Mouse (Mus musculus): ENCODE results near the gene Gpsm1. TPM values are rescaled to one million over a fixed set of nuclear protein-coding genes. Genes with fewer than 3 reads are reported as not detected.

Gpsm1 gene
- 52.0 and 52.1 TPM in 2 replicates for polyA plus RNA-seq (2015; fragmentation: Nextera tagmentation; extraction: Ambion mirVana)

DNA sequence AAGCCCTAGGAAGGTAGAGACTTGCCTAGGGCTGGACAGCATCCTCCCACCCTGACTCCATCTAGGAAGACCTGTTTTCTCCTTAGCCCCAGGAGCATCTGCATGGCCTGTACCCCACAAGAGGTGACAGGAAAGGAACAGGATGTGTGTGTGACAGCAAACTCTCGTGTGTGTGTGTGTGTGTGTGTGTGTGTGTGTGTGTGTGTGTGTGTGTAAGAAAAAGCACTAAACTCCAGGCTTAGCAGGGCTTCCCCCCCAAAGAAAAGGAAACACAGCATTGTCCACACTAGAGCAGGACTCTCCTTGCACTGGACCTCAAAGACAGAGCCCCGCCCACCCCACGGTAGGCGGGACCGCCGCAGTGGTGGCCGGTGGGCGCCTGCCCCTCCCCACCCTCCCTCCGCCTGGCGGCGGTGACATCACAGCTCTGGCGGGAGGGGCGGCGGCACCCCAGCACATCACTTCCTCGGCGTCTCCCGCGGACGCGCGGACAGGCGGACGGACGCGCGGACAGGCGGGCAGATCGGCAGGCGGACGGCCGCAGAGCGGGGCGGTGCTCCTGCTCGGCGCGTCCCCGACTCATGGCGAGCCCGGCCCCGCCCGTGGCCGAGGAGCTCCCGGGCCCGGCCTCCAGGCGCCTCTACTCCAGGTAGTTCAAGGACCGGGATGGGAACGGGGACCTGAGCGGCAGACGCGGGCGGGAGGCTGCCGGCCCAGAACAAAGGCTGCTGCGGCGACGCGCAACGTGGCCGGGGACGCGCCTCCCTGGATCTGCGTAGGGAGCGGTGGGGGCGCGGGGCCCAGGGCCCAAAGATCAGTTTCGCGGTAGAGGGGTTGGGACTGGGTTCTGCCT lies at the start of gene Gpsm1:
TSS of gene Gpsm1 (plus strand) at position 444 of the 853 bp plus-strand sequence.
- Histone ChIP-seq H3K27me3 (no peaks in the 10 kb centered on the region), H3K4me1 (peaks cover 67% of the 10 kb centered on the region), H3K4me3 (replicated peaks) (peak within 1 kb of the TSS; percentile 77), H3K36me3 (no peaks in the 10 kb centered on the region), H3K9me3 (replicated peaks) (no peaks in the 10 kb centered on the region), H3K27ac (replicated peaks) (peak within 1 kb of the TSS; percentile 98), H3K9ac (peak within 1 kb of the TSS; percentile 94), H3K4me2 (replicated peaks) (peak within 1 kb of the TSS; percentile 77)
- peak; percentile 84 for ATAC-seq (ENCODE audit: insufficient number of reproducible peaks, low FRiP score, low TSS enrichment, low read depth)
- WGBS, result 0% methylated on average over 64 of the region's 66 CpGs

DNA sequence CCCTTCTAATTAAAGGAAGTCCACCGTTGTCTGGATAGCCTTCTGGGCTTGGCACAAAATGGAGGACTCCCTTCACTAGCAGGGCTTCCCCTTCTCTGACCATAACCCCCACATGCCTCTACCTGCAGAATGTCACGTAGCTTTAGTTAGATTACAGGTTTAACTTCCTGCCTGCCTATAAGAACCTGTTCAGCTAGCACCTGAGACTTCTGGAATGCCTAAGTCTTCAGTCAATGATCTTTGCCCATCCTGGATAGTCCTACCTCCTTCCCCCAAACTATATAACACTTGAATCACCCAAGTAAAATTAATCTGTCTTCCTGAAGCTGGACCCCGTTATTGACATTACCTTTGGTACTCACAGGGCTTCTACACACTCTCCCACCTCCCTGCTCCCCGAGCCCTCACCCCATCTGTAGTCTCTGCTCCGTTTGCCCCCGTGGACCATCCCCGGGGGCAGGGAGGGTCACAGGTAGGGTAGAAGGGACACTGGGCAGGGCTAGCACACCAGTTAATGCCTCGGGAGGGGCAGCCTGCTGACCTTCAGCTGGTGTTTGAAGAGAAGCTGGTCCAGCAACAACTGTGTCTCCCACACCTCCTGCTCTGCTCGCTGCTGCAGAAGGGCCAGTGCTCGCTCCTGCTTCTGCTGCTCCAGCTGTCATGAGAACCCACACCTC lies 49.1 kb upstream of the Gpsm1 start:
- no peak overlapping the region for H3K27ac ChIP-seq (replicated peaks)
- H3K4me2 ChIP-seq (replicated peaks), result no peak overlapping the region
- no peak overlapping the region for H3K4me3 ChIP-seq (replicated peaks)
- WGBS, result 77% methylated on average over 10 of the region's 10 CpGs
- H3K9me3 ChIP-seq (replicated peaks), result no peaks in the 10 kb centered on the region
- H3K27me3 ChIP-seq, result no peaks in the 10 kb centered on the region
- H3K36me3 ChIP-seq, result no peaks in the 10 kb centered on the region
- no peaks in the 10 kb centered on the region for H3K4me1 ChIP-seq
- ATAC-seq (ENCODE audit: insufficient number of reproducible peaks, low FRiP score, low TSS enrichment, low read depth), result no peak
- H3K9ac ChIP-seq, result no peak overlapping the region

DNA sequence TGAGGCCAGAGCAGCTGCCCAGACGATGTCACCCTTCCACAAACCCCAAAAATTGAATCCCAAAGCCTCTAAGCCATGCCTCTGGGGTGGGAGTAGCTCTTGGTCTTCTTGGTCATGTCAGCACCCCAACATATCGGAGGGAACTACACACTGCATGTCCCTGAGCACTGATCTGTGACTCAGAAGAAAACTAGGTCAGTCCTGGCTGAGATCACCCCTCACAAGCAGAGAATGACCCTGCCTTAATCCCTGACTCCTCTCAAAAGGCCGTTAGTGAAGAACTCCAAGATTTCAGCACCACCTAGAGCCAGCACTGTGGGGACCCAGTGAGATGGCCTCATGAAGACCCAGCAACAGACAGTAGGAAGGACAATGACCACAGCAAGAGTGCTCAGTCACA lies 47.1 kb upstream of the Gpsm1 start:
- no peak for ATAC-seq (ENCODE audit: insufficient number of reproducible peaks, low FRiP score, low TSS enrichment, low read depth)
- Histone ChIP-seq H3K27ac (replicated peaks) (no peak overlapping the region), H3K4me3 (replicated peaks) (no peak overlapping the region), H3K4me2 (replicated peaks) (no peak overlapping the region), H3K9ac (no peak overlapping the region), H3K36me3 (no peaks in the 10 kb centered on the region), H3K27me3 (no peaks in the 10 kb centered on the region), H3K4me1 (no peaks in the 10 kb centered on the region), H3K9me3 (replicated peaks) (no peaks in the 10 kb centered on the region)
- WGBS, result 62% methylated on average over 3 of the region's 3 CpGs

DNA sequence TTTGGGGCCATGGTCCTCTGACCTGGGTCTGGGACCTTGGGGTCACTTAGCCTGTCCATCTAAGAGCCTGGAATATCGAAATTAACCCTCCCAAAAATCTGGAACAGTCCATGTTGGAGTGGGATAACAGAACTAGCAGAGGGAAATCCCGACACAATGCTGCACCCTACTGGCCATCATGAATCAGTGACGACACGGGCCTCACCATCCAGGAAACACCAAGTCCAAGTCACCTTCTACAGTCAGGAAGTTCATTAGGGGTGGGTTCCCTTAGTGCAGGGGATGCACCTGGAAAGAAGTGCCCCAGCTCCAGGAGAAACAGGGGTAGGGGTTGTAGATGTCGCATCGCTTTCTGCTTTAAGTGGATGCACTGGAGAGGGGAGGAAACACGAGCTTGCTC lies 41.7 kb upstream of the Gpsm1 start:
- Histone ChIP-seq H3K27me3 (no peaks in the 10 kb centered on the region), H3K27ac (replicated peaks) (no peak overlapping the region), H3K4me1 (no peaks in the 10 kb centered on the region), H3K9me3 (replicated peaks) (no peaks in the 10 kb centered on the region), H3K4me3 (replicated peaks) (no peak overlapping the region), H3K36me3 (no peaks in the 10 kb centered on the region), H3K9ac (no peak overlapping the region), H3K4me2 (replicated peaks) (no peak overlapping the region)
- no peak for ATAC-seq (ENCODE audit: insufficient number of reproducible peaks, low FRiP score, low TSS enrichment, low read depth)
- WGBS, result 19% methylated on average over 7 of the region's 7 CpGs

DNA sequence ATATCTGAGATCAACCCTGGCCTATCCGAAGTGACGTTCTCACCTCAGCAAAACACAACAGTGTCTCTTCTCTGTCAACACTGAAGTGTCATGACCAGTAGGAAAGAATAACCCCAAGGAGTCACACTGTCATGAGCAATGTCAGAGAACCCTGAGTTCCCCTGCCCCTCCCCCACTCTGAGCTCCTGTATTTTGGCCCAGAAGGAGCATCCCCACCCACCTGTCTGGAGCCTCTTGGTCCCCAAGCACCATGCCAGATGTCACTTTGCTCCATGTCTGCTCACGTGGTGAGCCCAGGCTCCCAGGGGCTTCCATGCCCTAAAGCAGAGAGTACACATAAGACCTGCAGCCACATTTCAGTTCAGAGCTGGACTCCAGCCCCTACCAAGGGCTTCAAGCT lies 35.6 kb upstream of the Gpsm1 start:
- no peaks in the 10 kb centered on the region for H3K9me3 ChIP-seq (replicated peaks)
- H3K4me1 ChIP-seq, result peaks cover 6% of the 10 kb centered on the region; the same call in 1 of the 2 replicates
- no peaks in the 10 kb centered on the region for H3K36me3 ChIP-seq
- 79% methylated on average over 3 of the region's 3 CpGs for WGBS
- no peak overlapping the region for H3K4me2 ChIP-seq (replicated peaks)
- 0 out of 2 replicates have a peak, but pooled peaks have one; percentile 44 for ATAC-seq (ENCODE audit: insufficient number of reproducible peaks, low FRiP score, low TSS enrichment, low read depth)
- H3K4me3 ChIP-seq (replicated peaks), result no peak overlapping the region
- no peak overlapping the region for H3K9ac ChIP-seq
- no peaks in the 10 kb centered on the region for H3K27me3 ChIP-seq
- no peak overlapping the region for H3K27ac ChIP-seq (replicated peaks)

DNA sequence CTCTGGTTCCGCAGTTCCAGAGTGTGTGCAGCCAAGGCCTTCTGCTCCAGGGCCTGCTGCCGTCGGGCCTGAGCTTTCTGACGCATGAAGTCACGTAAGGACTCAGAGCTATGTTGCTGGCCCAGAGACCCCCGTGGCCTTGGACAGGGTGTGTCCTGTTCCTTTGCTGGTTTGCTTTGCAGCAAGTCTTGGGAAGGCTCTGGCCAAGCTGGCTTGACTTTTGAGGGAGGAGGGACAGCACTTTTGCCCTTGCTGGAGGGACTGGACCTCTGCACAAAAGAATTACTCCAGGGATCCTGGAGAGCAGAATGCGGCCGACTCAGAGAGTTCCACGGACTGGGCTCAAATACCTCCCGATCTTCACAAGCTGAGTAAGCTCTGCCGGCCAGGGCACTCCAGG lies 34.7 kb upstream of the Gpsm1 start:
- Histone ChIP-seq H3K4me3 (replicated peaks) (no peak overlapping the region), H3K4me1 (peaks cover 6% of the 10 kb centered on the region; the same call in 1 of the 2 replicates), H3K36me3 (no peaks in the 10 kb centered on the region), H3K27ac (replicated peaks) (no peak overlapping the region), H3K9me3 (replicated peaks) (no peaks in the 10 kb centered on the region), H3K4me2 (replicated peaks) (no peak overlapping the region), H3K27me3 (no peaks in the 10 kb centered on the region), H3K9ac (no peak overlapping the region)
- WGBS, result 69% methylated on average over 11 of the region's 11 CpGs
- ATAC-seq (ENCODE audit: insufficient number of reproducible peaks, low FRiP score, low TSS enrichment, low read depth), result no peak

DNA sequence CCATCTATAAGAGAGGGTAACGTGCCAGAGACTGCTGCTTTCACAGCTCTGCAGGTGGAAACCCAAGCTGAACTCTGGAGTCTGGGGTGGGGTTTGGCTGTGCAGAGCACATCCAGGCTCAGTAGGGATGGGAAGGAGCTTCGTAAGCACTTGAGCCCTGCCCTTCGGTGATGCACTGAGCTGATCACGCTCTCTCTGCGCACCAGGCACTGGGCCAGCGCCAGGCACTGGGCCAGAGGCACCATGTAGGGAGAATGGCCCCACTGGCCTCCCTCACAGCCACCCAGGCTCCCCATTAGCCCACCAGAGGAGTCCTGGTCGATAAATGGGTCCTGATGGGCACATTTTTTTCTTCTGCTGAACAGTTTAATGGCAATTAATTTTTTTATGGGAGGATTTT lies 29.5 kb upstream of the Gpsm1 start:
- H3K4me3 ChIP-seq (replicated peaks), result no peak overlapping the region
- H3K27ac ChIP-seq (replicated peaks), result no peak overlapping the region
- ATAC-seq (ENCODE audit: insufficient number of reproducible peaks, low FRiP score, low TSS enrichment, low read depth), result no peak
- H3K36me3 ChIP-seq, result no peaks in the 10 kb centered on the region
- H3K4me2 ChIP-seq (replicated peaks), result no peak overlapping the region
- H3K9me3 ChIP-seq (replicated peaks), result no peaks in the 10 kb centered on the region
- WGBS, result 71% methylated on average over 7 of the region's 7 CpGs
- H3K27me3 ChIP-seq, result no peaks in the 10 kb centered on the region
- H3K9ac ChIP-seq, result no peak overlapping the region
- H3K4me1 ChIP-seq, result peaks cover 9% of the 10 kb centered on the region; the same call in 1 of the 2 replicates

DNA sequence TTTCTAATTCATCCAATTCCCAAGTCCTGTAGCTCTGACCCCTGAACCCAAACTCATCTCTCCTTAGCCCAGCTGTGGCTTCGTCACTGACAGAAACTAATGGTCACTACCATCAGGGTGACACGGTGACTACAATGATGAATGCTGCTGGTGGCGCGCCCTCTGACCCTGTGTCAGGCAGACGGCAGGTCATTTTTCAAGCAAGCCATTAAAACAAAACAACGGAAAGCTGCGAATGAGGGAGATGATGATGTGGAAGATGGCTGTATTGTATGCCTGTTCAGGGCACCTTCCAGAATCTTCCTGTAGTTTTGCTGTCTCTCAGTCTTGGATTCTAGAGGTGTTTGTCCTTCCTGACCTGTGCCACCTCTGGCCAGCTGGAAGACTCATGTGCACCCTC lies 28.9 kb upstream of the Gpsm1 start:
- Histone ChIP-seq H3K27ac (replicated peaks) (no peak overlapping the region), H3K4me2 (replicated peaks) (no peak overlapping the region), H3K36me3 (no peaks in the 10 kb centered on the region), H3K4me3 (replicated peaks) (no peak overlapping the region), H3K9me3 (replicated peaks) (no peaks in the 10 kb centered on the region), H3K4me1 (peaks cover 9% of the 10 kb centered on the region; the same call in 1 of the 2 replicates), H3K27me3 (no peaks in the 10 kb centered on the region), H3K9ac (no peak overlapping the region)
- no peak for ATAC-seq (ENCODE audit: insufficient number of reproducible peaks, low FRiP score, low TSS enrichment, low read depth)
- whole genome bisulfite sequencing, result 62% methylated on average over 7 of the region's 7 CpGs

DNA sequence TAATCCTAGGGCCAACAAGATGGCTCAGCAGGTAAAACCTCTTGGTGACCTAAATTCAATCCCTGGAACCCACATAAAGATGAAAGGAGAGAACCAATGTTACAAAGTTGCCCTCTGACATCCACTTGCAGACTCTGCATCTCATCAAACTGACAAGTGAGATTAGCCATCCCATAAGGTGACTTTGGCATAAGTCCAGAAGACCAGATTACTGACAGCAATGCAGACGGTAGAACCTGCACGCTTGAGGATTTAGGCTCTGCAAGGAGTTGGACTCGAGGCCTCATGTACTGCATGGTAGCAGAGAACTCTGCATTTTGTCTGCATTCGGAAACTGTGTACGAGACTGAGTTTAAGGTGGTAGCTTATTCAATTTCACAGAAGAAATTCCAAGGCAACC lies 25.2 kb upstream of the Gpsm1 start:
- H3K4me2 ChIP-seq (replicated peaks), result no peak overlapping the region
- H3K4me1 ChIP-seq, result 0 out of 2 replicates have a peak, but pooled peaks cover 3% of the 10 kb centered on the region
- ATAC-seq (ENCODE audit: insufficient number of reproducible peaks, low FRiP score, low TSS enrichment, low read depth), result no peak
- H3K36me3 ChIP-seq, result no peaks in the 10 kb centered on the region
- no peaks in the 10 kb centered on the region for H3K27me3 ChIP-seq
- H3K9me3 ChIP-seq (replicated peaks), result no peaks in the 10 kb centered on the region
- no peak overlapping the region for H3K9ac ChIP-seq
- no peak overlapping the region for H3K4me3 ChIP-seq (replicated peaks)
- WGBS, result 69% methylated on average over 5 of the region's 5 CpGs
- H3K27ac ChIP-seq (replicated peaks), result no peak overlapping the region

DNA sequence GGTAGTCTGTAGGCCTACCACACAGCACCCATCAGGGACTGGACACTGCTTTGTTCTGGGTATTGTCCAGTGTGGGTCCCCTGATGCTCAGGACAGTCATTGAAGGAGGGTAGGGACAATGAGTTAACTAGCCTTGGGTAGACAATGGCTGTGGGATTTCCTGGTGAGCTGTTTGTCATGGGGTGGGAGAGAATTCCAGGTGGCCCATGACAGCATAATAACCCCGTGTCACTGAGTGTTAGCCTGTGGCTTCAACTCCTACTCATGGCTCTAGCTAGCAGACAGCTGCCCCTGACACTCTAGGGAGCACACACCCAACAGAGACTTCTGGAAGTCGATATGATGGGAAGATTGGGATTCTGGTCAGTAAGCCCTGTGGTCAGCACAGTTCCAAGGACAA lies 20.9 kb upstream of the Gpsm1 start, which contains the start of gene Ccdc187:
TSS of gene Ccdc187 (minus strand) at position 101 of the 400 bp plus-strand sequence.
- Histone ChIP-seq H3K4me3 (replicated peaks) (no peak within 1 kb of the TSS), H3K9ac (no peak within 1 kb of the TSS), H3K4me2 (replicated peaks) (no peak within 1 kb of the TSS), H3K27me3 (peaks cover 4% of the 10 kb centered on the region; the same call in 1 of the 2 replicates), H3K4me1 (peaks cover 32% of the 10 kb centered on the region), H3K27ac (replicated peaks) (no peak within 1 kb of the TSS), H3K36me3 (no peaks in the 10 kb centered on the region), H3K9me3 (replicated peaks) (no peaks in the 10 kb centered on the region)
- 70% methylated on average over 2 of the region's 2 CpGs for WGBS
- no peak for ATAC-seq (ENCODE audit: insufficient number of reproducible peaks, low FRiP score, low TSS enrichment, low read depth)

DNA sequence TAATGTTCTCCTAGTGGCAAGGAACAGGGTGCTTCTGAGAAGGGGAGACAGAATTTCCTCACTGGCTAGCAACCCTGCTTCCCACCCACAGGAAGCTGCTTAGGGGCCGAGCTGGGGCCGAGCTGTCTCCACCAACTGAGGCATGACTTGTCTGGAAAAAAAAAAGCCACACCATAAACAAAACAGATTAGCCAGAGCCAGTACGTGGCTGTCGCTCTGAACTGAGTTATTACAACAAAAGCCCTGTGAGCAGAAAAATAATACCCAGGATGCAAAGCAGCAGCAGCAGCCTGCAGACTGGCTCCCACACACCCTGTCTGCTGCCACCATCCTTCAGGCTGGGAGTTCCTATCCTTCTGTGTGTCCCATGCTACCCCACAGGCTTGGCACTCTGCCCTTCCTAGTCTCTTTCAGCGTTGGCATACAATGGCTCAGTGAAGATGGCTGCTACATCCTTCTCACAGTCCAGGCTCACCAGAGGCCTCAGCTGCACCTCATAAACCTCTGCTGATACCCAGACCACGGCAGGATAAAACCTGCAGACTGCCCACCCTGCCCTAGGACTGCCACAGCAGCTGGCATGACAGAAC lies 18.6 kb upstream of the Gpsm1 start:
- no peaks in the 10 kb centered on the region for H3K9me3 ChIP-seq (replicated peaks)
- WGBS, result 20% methylated on average over 6 of the region's 6 CpGs
- H3K27ac ChIP-seq (replicated peaks), result peak overlapping the region; percentile 65
- H3K4me3 ChIP-seq (replicated peaks), result no peak overlapping the region
- no peak for ATAC-seq (ENCODE audit: insufficient number of reproducible peaks, low FRiP score, low TSS enrichment, low read depth)
- peaks cover 46% of the 10 kb centered on the region for H3K4me1 ChIP-seq
- peaks cover 7% of the 10 kb centered on the region; the same call in 1 of the 2 replicates for H3K27me3 ChIP-seq
- H3K4me2 ChIP-seq (replicated peaks), result no peak overlapping the region; the same call in 1 of the 2 replicates
- no peaks in the 10 kb centered on the region for H3K36me3 ChIP-seq
- H3K9ac ChIP-seq, result no peak overlapping the region
